Mouse (Mus musculus) kidney, adult 2 months (tissue): ENCODE measurements at regions not wholly inside any gene's neighbourhood (a gene's known extent, or its start where the extent isn't known, plus 50 kb on each side); places are given as distances from the start of the nearest gene placed in this dataset.

Experiments used
- CTCF ChIP-seq: fragments of 200-500 bp; conservative IDR thresholded peaks from 2 replicates; pipeline ENCODE4 v1.5.1; 2011; ENCODE audit warnings: low read depth, mild to moderate bottlenecking, control low read depth, low read length, moderate library complexity, mixed read lengths; ENCODE audit not compliant: insufficient read depth, insufficient read length
- POLR2A ChIP-seq: fragments of 200-500 bp; IDR thresholded peaks from one replicate; pipeline ENCODE4 v1.6.1; 2011; ENCODE audit warnings: low read depth, low read length, control low read depth

DNA sequence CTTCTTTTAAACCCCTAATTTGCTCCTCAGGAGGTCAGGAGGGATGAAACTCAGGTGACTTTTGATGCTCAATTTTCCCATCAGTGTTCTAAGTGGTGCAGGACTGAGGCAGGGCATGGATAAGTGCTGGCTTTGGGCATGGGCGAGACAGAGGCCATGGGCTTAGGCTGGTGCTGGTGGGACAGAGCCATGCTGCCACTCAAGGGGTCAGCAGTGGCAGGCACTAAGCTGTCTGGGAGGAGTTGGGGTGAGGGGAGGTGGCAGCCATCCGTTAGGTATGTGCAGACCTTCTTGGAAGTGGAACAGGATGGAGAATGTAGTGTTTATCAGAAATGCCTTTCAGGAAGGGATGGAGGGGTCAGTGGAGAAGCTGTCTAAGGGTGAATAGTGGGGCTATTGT lies 68.1 kb downstream of the Mtx3 start:
- no peak for TF ChIP-seq CTCF
- no peak for TF ChIP-seq POLR2A
